Mouse (Mus musculus) lung, embryonic 16.5 days (tissue): ENCODE results near the gene Gm28051. TPM values are rescaled to one million over a fixed set of nuclear protein-coding genes. Genes with fewer than 3 reads are reported as not detected.
A peak's percentile ranks its signal among the peaks of the same experiment; 100 is the strongest.

Experiments
- ATAC-seq: fragments of 200-750 bp; cut with Nextera tagmentation; 2 replicates; pipeline ENCODE4 v1.8.0; 2017; ENCODE audit warnings: low read depth, mild to moderate bottlenecking, moderate library complexity
- H3K27ac ChIP-seq: fragments of 300-500 bp; sonication (generic); 2 replicates; pipeline ENCODE4 v1.5.1; 2014; ENCODE audit warnings: mild to moderate bottlenecking, control low read depth, low read length
- H3K27me3 ChIP-seq: fragments of 300-500 bp; sonication (generic); 2 replicates; pipeline ENCODE4 v1.6.1; 2014; ENCODE audit warnings: low read depth, low read length, mixed read lengths; ENCODE audit not compliant: control insufficient read depth, insufficient read depth
- H3K36me3 ChIP-seq: fragments of 300-500 bp; sonication (generic); 2 replicates; pipeline ENCODE4 v1.6.1; 2014; ENCODE audit warnings: low read length; ENCODE audit not compliant: control insufficient read depth, insufficient read depth
- H3K4me1 ChIP-seq: fragments of 300-500 bp; sonication (generic); replicated peaks from 2 replicates; pipeline ENCODE4 v1.6.1; 2014; ENCODE audit warnings: low read length, mixed read lengths; ENCODE audit not compliant: control insufficient read depth, insufficient read depth
- H3K4me2 ChIP-seq: fragments of 300-500 bp; sonication (generic); 2 replicates; pipeline ENCODE4 v1.6.1; 2014; ENCODE audit warnings: low read depth, low read length, control low read depth
- H3K4me3 ChIP-seq: fragments of 300-500 bp; sonication (generic); 2 replicates; pipeline ENCODE4 v1.5.1; 2014; ENCODE audit warnings: mild to moderate bottlenecking, low read length, control low read depth
- H3K9ac ChIP-seq: fragments of 300-500 bp; sonication (generic); 2 replicates; pipeline ENCODE4 v1.6.1; 2014; ENCODE audit warnings: low read length, control low read depth
- H3K9me3 ChIP-seq: fragments of 300-500 bp; sonication (generic); 2 replicates; pipeline ENCODE4 v1.6.1; 2016; ENCODE audit warnings: low read length; ENCODE audit not compliant: control insufficient read depth
- WGBS: fragments of 180-500 bp; shearing (Covaris S2); extraction: QIAGEN DNeasy Blood & Tissue Kit; methylation state at CpG from one replicate; pipeline ENCODE4 v1.1.7; 2014; 5-methylcytosine and 5-hydroxymethylcytosine counted together
- polyA plus RNA-seq: library from polyadenylated mRNA; unstranded; fragments of >200 nt; fragmentation: Nextera tagmentation; extraction: Ambion mirVana; gene quantifications from 2 replicates; pipeline ENCODE4 v1.2.1, GENCODE M21; 2015

Gm28051 gene
- polyA plus RNA-seq, 1 experiment from 2014 or later = not detected

GRCm38 (mm10) chr12:102699156-102699555, 58.4 kb downstream of the Gm28051 start:
- Histone ChIP-seq H3K27ac (no peak overlapping the region), H3K9me3 (no peaks in the 10 kb centered on the region), H3K9ac (no peak overlapping the region), H3K4me1 (peaks cover 19% of the 10 kb centered on the region), H3K27me3 (no peaks in the 10 kb centered on the region), H3K4me2 (no peak overlapping the region), H3K36me3 (no peaks in the 10 kb centered on the region), H3K4me3 (no peak overlapping the region)
- 45% methylated on average over 1 of the region's 1 CpGs for WGBS
- no peak for ATAC-seq

- Histone ChIP-seq H3K9me3 (no peaks in the 10 kb centered on the region), H3K4me3 (no peak overlapping the region), H3K27ac (no peak overlapping the region), H3K27me3 (no peaks in the 10 kb centered on the region), H3K36me3 (no peaks in the 10 kb centered on the region), H3K4me1 (peaks cover 10% of the 10 kb centered on the region), H3K9ac (no peak overlapping the region), H3K4me2 (no peak overlapping the region)
- ATAC-seq = no peak
- 63% methylated on average over 1 of the region's 1 CpGs for WGBS
Observed at GRCm38 (mm10) chr12:102698089-102698684, 59.4 kb downstream of the Gm28051 start.

- Histone ChIP-seq H3K4me2 (no peak overlapping the region), H3K4me1 (peaks cover 3% of the 10 kb centered on the region; the same call in 1 of the 2 replicates), H3K27me3 (no peaks in the 10 kb centered on the region), H3K9ac (no peak overlapping the region), H3K4me3 (no peak overlapping the region), H3K9me3 (no peaks in the 10 kb centered on the region), H3K27ac (no peak overlapping the region), H3K36me3 (no peaks in the 10 kb centered on the region)
- no peak for ATAC-seq
- 60% methylated on average over 7 of the region's 7 CpGs for WGBS
Observed at GRCm38 (mm10) chr12:102697381-102697780, 60.2 kb downstream of the Gm28051 start.

GRCm38 (mm10) chr12:102696635-102697354, 60.8 kb downstream of the Gm28051 start:
- no peak for ATAC-seq
- no peak overlapping the region for H3K4me3 ChIP-seq
- no peaks in the 10 kb centered on the region for H3K36me3 ChIP-seq
- H3K4me1 ChIP-seq = peaks cover under 1% of the 10 kb centered on the region; the same call in 1 of the 2 replicates
- H3K27me3 ChIP-seq = no peaks in the 10 kb centered on the region
- no peak overlapping the region for H3K9ac ChIP-seq
- WGBS = 68% methylated on average over 14 of the region's 14 CpGs
- H3K27ac ChIP-seq = no peak overlapping the region
- H3K4me2 ChIP-seq = no peak overlapping the region
- H3K9me3 ChIP-seq = no peaks in the 10 kb centered on the region

- Histone ChIP-seq H3K4me1 (peaks cover 6% of the 10 kb centered on the region), H3K9ac (no peak overlapping the region), H3K9me3 (no peaks in the 10 kb centered on the region), H3K4me3 (no peak overlapping the region), H3K27me3 (no peaks in the 10 kb centered on the region), H3K36me3 (no peaks in the 10 kb centered on the region), H3K4me2 (no peak overlapping the region), H3K27ac (no peak overlapping the region)
- ATAC-seq = no peak
- WGBS = 63% methylated on average over 18 of the region's 18 CpGs
Observed at GRCm38 (mm10) chr12:102695369-102696239, 62.0 kb downstream of the Gm28051 start.

GRCm38 (mm10) chr12:102691761-102692160, 65.8 kb downstream of the Gm28051 start:
- Histone ChIP-seq H3K4me2 (no peak overlapping the region), H3K36me3 (no peaks in the 10 kb centered on the region), H3K9ac (no peak overlapping the region), H3K4me1 (peaks cover 6% of the 10 kb centered on the region), H3K9me3 (no peaks in the 10 kb centered on the region), H3K4me3 (no peak overlapping the region), H3K27ac (no peak overlapping the region), H3K27me3 (no peaks in the 10 kb centered on the region)
- ATAC-seq = peak; percentile 23; the same call in 1 of the 2 replicates
- 60% methylated on average over 6 of the region's 7 CpGs for WGBS

GRCm38 (mm10) chr12:102691180-102691579, 66.4 kb downstream of the Gm28051 start:
- Histone ChIP-seq H3K36me3 (no peaks in the 10 kb centered on the region), H3K4me1 (peaks cover 6% of the 10 kb centered on the region), H3K9ac (no peak overlapping the region), H3K4me3 (no peak overlapping the region), H3K27ac (no peak overlapping the region), H3K4me2 (no peak overlapping the region), H3K9me3 (no peaks in the 10 kb centered on the region), H3K27me3 (no peaks in the 10 kb centered on the region)
- 0 out of 2 replicates have a peak, but pooled peaks have one; percentile 21 for ATAC-seq
- 67% methylated on average over 11 of the region's 11 CpGs for WGBS

GRCm38 (mm10) chr12:102689773-102690563, 67.6 kb downstream of the Gm28051 start:
- 75% methylated on average over 15 of the region's 15 CpGs for WGBS
- H3K27ac ChIP-seq = no peak overlapping the region
- no peaks in the 10 kb centered on the region for H3K36me3 ChIP-seq
- ATAC-seq = no peak
- H3K27me3 ChIP-seq = no peaks in the 10 kb centered on the region
- no peak overlapping the region for H3K4me2 ChIP-seq
- H3K4me1 ChIP-seq = peaks cover 12% of the 10 kb centered on the region
- no peaks in the 10 kb centered on the region for H3K9me3 ChIP-seq
- H3K4me3 ChIP-seq = no peak overlapping the region
- no peak overlapping the region for H3K9ac ChIP-seq
